Mouse (Mus musculus) granulocyte monocyte progenitor cell, adult 5-6 weeks (primary cell): ENCODE measurements around the gene Cdh23. TPM values are rescaled to one million over a fixed set of nuclear protein-coding genes. Genes with fewer than 3 reads are reported as not detected.

Experiments used
- ATAC-seq: replicated peaks from 2 replicates; pipeline ENCODE4 v1.8.0; 2016; ENCODE audit warnings: mild to moderate bottlenecking, moderate TSS enrichment, inconsistent platforms; ENCODE audit not compliant: poor library complexity, severe bottlenecking
- total RNA-seq, 2 experiments: library from RNA; stranded (forward) in 1 of 2; stranded (reverse) in 1 of 2; fragments of 200-712, 200-1000 nt in 1 of 2; fragments of >200 nt in 1 of 2; fragmentation: Nextera tagmentation in 1 of 2; gene quantifications; 2 replicates each; pipeline ENCODE4 v1.2.3; 2014 to 2017

Gene Cdh23
- total RNA-seq, 2 experiments from 2014 or later = not detected

- ATAC-seq = no peak
Observed at GRCm38 (mm10) chr10:60525081-60525480, 171.2 kb downstream of the Cdh23 start.

- ATAC-seq = no peak
Observed at GRCm38 (mm10) chr10:60516286-60516685, 180.0 kb downstream of the Cdh23 start.

GRCm38 (mm10) chr10:60498538-60498937, 197.8 kb downstream of the Cdh23 start:
- no peak for ATAC-seq

GRCm38 (mm10) chr10:60495070-60495469, 201.2 kb downstream of the Cdh23 start:
- ATAC-seq = no peak

- ATAC-seq = no peak
Observed at GRCm38 (mm10) chr10:60491538-60491937, 204.8 kb downstream of the Cdh23 start.

- ATAC-seq = no peak
Observed at GRCm38 (mm10) chr10:60481381-60481780, 214.9 kb downstream of the Cdh23 start.

GRCm38 (mm10) chr10:60474549-60474948, 221.7 kb downstream of the Cdh23 start:
- peak; percentile 82 for ATAC-seq

GRCm38 (mm10) chr10:60473782-60474322, 222.4 kb downstream of the Cdh23 start:
- no peak for ATAC-seq

- no peak for ATAC-seq
Observed at GRCm38 (mm10) chr10:60467752-60468151, 228.5 kb downstream of the Cdh23 start.

GRCm38 (mm10) chr10:60463953-60464647, 232.2 kb downstream of the Cdh23 start:
- no peak for ATAC-seq

GRCm38 (mm10) chr10:60456662-60457397, 239.5 kb downstream of the Cdh23 start:
- no peak for ATAC-seq

- ATAC-seq = no peak
Observed at GRCm38 (mm10) chr10:60455193-60455592, 241.1 kb downstream of the Cdh23 start.

GRCm38 (mm10) chr10:60447186-60447585, 249.1 kb downstream of the Cdh23 start:
- no peak for ATAC-seq

- peak; percentile 25; the same call in 1 of the 2 replicates for ATAC-seq
Observed at GRCm38 (mm10) chr10:60445031-60445593, 251.2 kb downstream of the Cdh23 start.

GRCm38 (mm10) chr10:60443078-60443477, 253.2 kb downstream of the Cdh23 start:
- ATAC-seq = no peak

GRCm38 (mm10) chr10:60442321-60442720, 254.0 kb downstream of the Cdh23 start:
- ATAC-seq = no peak

- ATAC-seq = no peak
Observed at GRCm38 (mm10) chr10:60432679-60433078, 263.6 kb downstream of the Cdh23 start.

GRCm38 (mm10) chr10:60430591-60430990, 265.7 kb downstream of the Cdh23 start:
- no peak for ATAC-seq

GRCm38 (mm10) chr10:60430001-60430400, 266.3 kb downstream of the Cdh23 start:
- ATAC-seq = no peak

- ATAC-seq = no peak
Observed at GRCm38 (mm10) chr10:60422756-60423155, 273.5 kb downstream of the Cdh23 start.

- ATAC-seq = peak; percentile 38; the same call in 1 of the 2 replicates
Observed at GRCm38 (mm10) chr10:60419624-60420023, 276.7 kb downstream of the Cdh23 start.
